Mouse (Mus musculus): ENCODE data around the gene Vav1.

DNA sequence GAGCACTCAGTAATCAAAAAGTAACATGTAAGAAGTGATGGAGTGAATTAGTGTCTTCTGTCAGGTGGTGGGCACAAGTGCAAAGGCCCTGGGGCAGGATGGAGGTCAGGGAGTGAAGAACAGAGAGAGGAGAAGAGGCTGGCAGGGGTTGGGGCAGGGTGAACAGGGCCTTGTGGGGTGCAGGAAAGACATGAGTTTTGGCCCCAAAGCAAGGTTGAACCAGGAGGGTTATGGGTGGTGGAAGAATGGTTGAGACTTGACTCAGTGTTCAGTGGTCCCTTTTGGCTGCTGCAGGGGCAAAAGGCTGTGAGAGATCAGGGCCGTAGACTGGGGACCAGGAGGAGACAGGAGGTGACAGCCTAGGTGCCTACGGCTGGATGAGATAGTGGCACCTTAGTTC lies 363 bp upstream of the Vav1 start:
- TF ChIP-seq CTCF (IDR thresholded peaks at IDR 0.05; ENCODE audit: low read depth, low read length) (no peak), POLR2A (IDR thresholded peaks at IDR 0.05; ENCODE audit: insufficient read depth, low read length) (no peak), EP300 (IDR thresholded peaks at IDR 0.05; ENCODE audit: insufficient read depth, low read depth, low read length) (no peak)
